Mouse (Mus musculus): Measurements from ENCODE around the gene Dnajc30. TPM values are rescaled to one million over a fixed set of nuclear protein-coding genes. Genes with fewer than 3 reads are reported as not detected.

Dnajc30 gene
- total RNA-seq (2014; rRNA removed) = 13.5 and 21.4 TPM in 2 replicates
- 52.5 and 52.8 TPM in 2 replicates for polyA plus RNA-seq (2015; fragmentation: Nextera tagmentation; extraction: Ambion mirVana)

GRCm38 (mm10) chr5:135063629-135064381, at the start of gene Dnajc30:
Gene Dnajc30, plus strand, starts transcription at chr5:135064202.
- TF ChIP-seq CTCF (IDR thresholded peaks at IDR 0.05) = no peak
- Histone ChIP-seq H3K4me1 (ENCODE audit: insufficient read depth, low read length) (peaks cover 6% of the 10 kb centered on the region; the same call in 1 of the 2 replicates), H3K9me3 (ENCODE audit: low read length) (no peaks in the 10 kb centered on the region), H3K36me3 (ENCODE audit: insufficient read depth, low read length) (peaks cover 21% of the 10 kb centered on the region), H3K4me2 (ENCODE audit: low read depth, low read length, poor library complexity, severe bottlenecking) (peak within 1 kb of the TSS; percentile 86), H3K4me3 (ENCODE audit: low read depth, low read length) (peak within 1 kb of the TSS; percentile 93), H3K27me3 (ENCODE audit: insufficient read depth, low read length) (no peaks in the 10 kb centered on the region), H3K9ac (replicated peaks; ENCODE audit: low read length, poor library complexity, severe bottlenecking) (peak within 1 kb of the TSS; percentile 83), H3K27ac (ENCODE audit: low read depth, low read length) (peak within 1 kb of the TSS; percentile 71; the same call in 1 of the 2 replicates)
- peak; percentile 99 for DNase-seq (ENCODE audit: low spot score)
- under 1% methylated on average over 52 of the region's 52 CpGs for WGBS
- peak; percentile 97 for ATAC-seq (ENCODE audit: low FRiP score)

GRCm38 (mm10) chr5:135015497-135015896, 48.5 kb upstream of the Dnajc30 start:
- H3K27ac ChIP-seq (ENCODE audit: low read depth, low read length) = no peak overlapping the region
- H3K9ac ChIP-seq (replicated peaks; ENCODE audit: low read length, poor library complexity, severe bottlenecking) = no peak overlapping the region
- peak; percentile 84 for DNase-seq (ENCODE audit: low spot score)
- no peaks in the 10 kb centered on the region for H3K27me3 ChIP-seq (ENCODE audit: insufficient read depth, low read length)
- 18% methylated on average over 6 of the region's 7 CpGs for WGBS
- no peak overlapping the region for H3K4me3 ChIP-seq (ENCODE audit: low read depth, low read length)
- no peak overlapping the region for H3K4me2 ChIP-seq (ENCODE audit: low read depth, low read length, poor library complexity, severe bottlenecking)
- TF ChIP-seq CTCF (IDR thresholded peaks at IDR 0.05) = peak; percentile 97
- no peaks in the 10 kb centered on the region for H3K9me3 ChIP-seq (ENCODE audit: low read length)
- H3K4me1 ChIP-seq (ENCODE audit: insufficient read depth, low read length) = peaks cover 5% of the 10 kb centered on the region; the same call in 1 of the 2 replicates
- no peak for ATAC-seq (ENCODE audit: low FRiP score)
- peaks cover 2% of the 10 kb centered on the region; the same call in 1 of the 2 replicates for H3K36me3 ChIP-seq (ENCODE audit: insufficient read depth, low read length)

GRCm38 (mm10) chr5:135016224-135016759, 47.7 kb upstream of the Dnajc30 start:
- WGBS = 51% methylated on average over 4 of the region's 4 CpGs
- Histone ChIP-seq H3K27me3 (ENCODE audit: insufficient read depth, low read length) (no peaks in the 10 kb centered on the region), H3K4me2 (ENCODE audit: low read depth, low read length, poor library complexity, severe bottlenecking) (no peak overlapping the region), H3K4me1 (ENCODE audit: insufficient read depth, low read length) (peaks cover 3% of the 10 kb centered on the region; the same call in 1 of the 2 replicates), H3K4me3 (ENCODE audit: low read depth, low read length) (no peak overlapping the region), H3K27ac (ENCODE audit: low read depth, low read length) (no peak overlapping the region), H3K9me3 (ENCODE audit: low read length) (no peaks in the 10 kb centered on the region), H3K9ac (replicated peaks; ENCODE audit: low read length, poor library complexity, severe bottlenecking) (no peak overlapping the region), H3K36me3 (ENCODE audit: insufficient read depth, low read length) (peaks cover 2% of the 10 kb centered on the region; the same call in 1 of the 2 replicates)
- ATAC-seq (ENCODE audit: low FRiP score) (no peak), DNase-seq (ENCODE audit: low spot score) (no peak)
- TF ChIP-seq CTCF (IDR thresholded peaks at IDR 0.05) = peak; percentile 44

GRCm38 (mm10) chr5:135021814-135022213, 42.2 kb upstream of the Dnajc30 start:
- peak; percentile 95 for DNase-seq (ENCODE audit: low spot score)
- TF ChIP-seq CTCF (IDR thresholded peaks at IDR 0.05) = no peak
- peak; percentile 57; the same call in 1 of the 2 replicates for ATAC-seq (ENCODE audit: low FRiP score)
- no peak overlapping the region for H3K4me3 ChIP-seq (ENCODE audit: low read depth, low read length)
- H3K36me3 ChIP-seq (ENCODE audit: insufficient read depth, low read length) = no peaks in the 10 kb centered on the region
- H3K9ac ChIP-seq (replicated peaks; ENCODE audit: low read length, poor library complexity, severe bottlenecking) = no peak overlapping the region
- H3K9me3 ChIP-seq (ENCODE audit: low read length) = no peaks in the 10 kb centered on the region
- H3K4me1 ChIP-seq (ENCODE audit: insufficient read depth, low read length) = peaks cover 18% of the 10 kb centered on the region; the same call in 1 of the 2 replicates
- 57% methylated on average over 6 of the region's 6 CpGs for WGBS
- no peak overlapping the region for H3K27ac ChIP-seq (ENCODE audit: low read depth, low read length)
- no peak overlapping the region for H3K4me2 ChIP-seq (ENCODE audit: low read depth, low read length, poor library complexity, severe bottlenecking)
- H3K27me3 ChIP-seq (ENCODE audit: insufficient read depth, low read length) = no peaks in the 10 kb centered on the region

GRCm38 (mm10) chr5:135023344-135024173, 40.4 kb upstream of the Dnajc30 start, which contains the start of gene Stx1a:
Gene Stx1a, plus strand, starts transcription at chr5:135023482.
- H3K4me2 ChIP-seq (ENCODE audit: low read depth, low read length, poor library complexity, severe bottlenecking) = peak within 1 kb of the TSS; percentile 93
- WGBS = under 1% methylated on average over 60 of the region's 61 CpGs
- H3K9me3 ChIP-seq (ENCODE audit: low read length) = no peaks in the 10 kb centered on the region
- peak; percentile 90 for DNase-seq (ENCODE audit: low spot score)
- no peaks in the 10 kb centered on the region for H3K27me3 ChIP-seq (ENCODE audit: insufficient read depth, low read length)
- peaks cover 18% of the 10 kb centered on the region; the same call in 1 of the 2 replicates for H3K4me1 ChIP-seq (ENCODE audit: insufficient read depth, low read length)
- ATAC-seq (ENCODE audit: low FRiP score) = peak; percentile 86
- peak within 1 kb of the TSS; percentile 77 for H3K9ac ChIP-seq (replicated peaks; ENCODE audit: low read length, poor library complexity, severe bottlenecking)
- no peak for TF ChIP-seq CTCF (IDR thresholded peaks at IDR 0.05)
- peak within 1 kb of the TSS; percentile 70 for H3K4me3 ChIP-seq (ENCODE audit: low read depth, low read length)
- no peaks in the 10 kb centered on the region for H3K36me3 ChIP-seq (ENCODE audit: insufficient read depth, low read length)
- 0 out of 2 replicates have a peak within 1 kb of the TSS, but pooled peaks have one; percentile 47 for H3K27ac ChIP-seq (ENCODE audit: low read depth, low read length)

All from midbrain, postnatal 0 days (tissue).